ENCODE assay signal across 23 mouse cellular contexts in genomic region chr2:132084396-132084795, GRCm38 (mm10). TPM values are rescaled to one million over a fixed set of nuclear protein-coding genes. Genes with fewer than 3 reads are reported as not detected.
DNase-seq lines count a peak whose midpoint lies in the region; ATAC-seq lines count a peak whose summit lies in the region.
"Had no signal": no experiment of that assay in that cellular context is flagged by ENCODE, and none has a peak within 500 bp of the region (broad histone marks: within the 10 kb centered on the region; RNA-seq: fewer than 3 reads in every experiment).

No protein-coding gene starts in this region.

- H3K27ac ChIP-seq in brown adipose tissue, adult 24 weeks (replicated peaks; ENCODE audit: low read depth, low read length): peak overlapping the region; percentile 56
- H3K27ac ChIP-seq: forebrain, embryonic 10.5 days; heart, embryonic 15.5 days; kidney, embryonic 15.5 days; liver, embryonic 13.5 days; midbrain, embryonic 12.5 days; neural tube, embryonic 13.5 days had no signal

- no peak for ATAC-seq in megakaryocyte progenitor cell, adult 5-6 weeks (replicated peaks; ENCODE audit: poor library complexity)
- ATAC-seq: forebrain, postnatal 0 days; hindbrain, embryonic 16.5 days; intestine, embryonic 16.5 days had no signal

- DNase-seq in 3134 (ENCODE audit: extremely low read depth, insufficient read length, low spot score) (peak; percentile 71), 416B (ENCODE audit: low read depth) (peak; percentile 63)
- peak; percentile 85 for DNase-seq in adrenal gland, adult 2 months
- DNase-seq in right cerebral cortex, postnatal 36 days (ENCODE audit: low spot score in 2 of 2): no peak
- DNase-seq in cerebellum, adult 11-12 months: no peak
- DNase-seq: cerebellum, postnatal 14 days; embryo, embryonic 11 days; forebrain, postnatal 0 days; kidney, postnatal 4 days; layer of hippocampus, adult 9-11 months; liver, embryonic 13.5 days; lung, embryonic 14.5 days; right cerebral cortex, postnatal 25 days; thymus, postnatal 14 days had no signal

- peaks cover 8% of the 10 kb centered on the region for H3K4me1 ChIP-seq in brown adipose tissue, adult 24 weeks (ENCODE audit: control insufficient read depth, insufficient read depth, insufficient read length, low read length)
- H3K4me1 ChIP-seq: forebrain, embryonic 10.5 days; kidney, embryonic 15.5 days; liver, embryonic 13.5 days; midbrain, embryonic 12.5 days; neural tube, embryonic 13.5 days had no signal

- H3K4me3 ChIP-seq in brown adipose tissue, adult 24 weeks (ENCODE audit: insufficient read depth, low read depth, low read length): no peak overlapping the region
- H3K4me3 ChIP-seq: forebrain, embryonic 10.5 days; heart, embryonic 15.5 days; kidney, embryonic 15.5 days; liver, embryonic 13.5 days; midbrain, embryonic 12.5 days; neural tube, embryonic 13.5 days had no signal

RNA-seq across cellular contexts. Expression of gene Rassf2, which starts 54.3 kb away (rescaled TPM):
- 10 to 100 TPM; 10.4 to 11.7 TPM for total RNA-seq in adrenal gland, adult 2 months (2021)
- polyA plus RNA-seq in adrenal gland, adult 2 months (2012; rRNA removed): 10.5 and 12.3 TPM in 2 replicates
- polyA plus RNA-seq in brown adipose tissue, adult 24 weeks (2012; ENCODE audit: insufficient read depth, insufficient read length, missing spikeins): 7.8 and 18.5 TPM in 2 replicates
- 32.9 and 42.8 TPM in 2 replicates for total RNA-seq in megakaryocyte progenitor cell, adult 5-6 weeks (2015)
- total RNA-seq in megakaryocyte progenitor cell, adult 5-6 weeks (2017): 65.5 and 71.5 TPM in 2 replicates

Comparison
In these comparisons a context has a peak if more than half of its experiments do, and no peak if none do; other contexts are left out.
1. DNase-seq: peak in 3134 (single experiment), 416B (single experiment) and adrenal gland, adult 2 months (single experiment); none in right cerebral cortex, postnatal 36 days (0 of 2) and cerebellum, adult 11-12 months (single experiment).